Mouse (Mus musculus) erythroid progenitor cell, adult 5-6 weeks (primary cell): ENCODE data around the gene Cisd3. TPM values are rescaled to one million over a fixed set of nuclear protein-coding genes. Genes with fewer than 3 reads are reported as not detected.
"Not testable (repeated sequence)": the region's sequence is repeated elsewhere in the genome, so short reads cannot be mapped to it uniquely, and the experiment has no call there.

Experiments used
- ATAC-seq: replicated peaks from 2 replicates; pipeline ENCODE4 v1.8.0; 2016; ENCODE audit warnings: moderate number of reproducible peaks, mild to moderate bottlenecking, moderate TSS enrichment, inconsistent platforms; ENCODE audit not compliant: poor library complexity, low FRiP score, severe bottlenecking
- total RNA-seq, 2 experiments: library from RNA; stranded (forward) in 1 of 2; stranded (reverse) in 1 of 2; fragments of 150-400 nt in 1 of 2; fragments of 186-747, 209-891 nt in 1 of 2; gene quantifications; 2 replicates each; pipeline versions ENCODE4 v1.2.3 to v1.2.4; 2015 to 2017; ENCODE audit warnings: low replicate concordance in 2 of 2

Gene Cisd3
- total RNA-seq, 2 experiments from 2014 or later, result 6.3 TPM; not detected in 1

DNA sequence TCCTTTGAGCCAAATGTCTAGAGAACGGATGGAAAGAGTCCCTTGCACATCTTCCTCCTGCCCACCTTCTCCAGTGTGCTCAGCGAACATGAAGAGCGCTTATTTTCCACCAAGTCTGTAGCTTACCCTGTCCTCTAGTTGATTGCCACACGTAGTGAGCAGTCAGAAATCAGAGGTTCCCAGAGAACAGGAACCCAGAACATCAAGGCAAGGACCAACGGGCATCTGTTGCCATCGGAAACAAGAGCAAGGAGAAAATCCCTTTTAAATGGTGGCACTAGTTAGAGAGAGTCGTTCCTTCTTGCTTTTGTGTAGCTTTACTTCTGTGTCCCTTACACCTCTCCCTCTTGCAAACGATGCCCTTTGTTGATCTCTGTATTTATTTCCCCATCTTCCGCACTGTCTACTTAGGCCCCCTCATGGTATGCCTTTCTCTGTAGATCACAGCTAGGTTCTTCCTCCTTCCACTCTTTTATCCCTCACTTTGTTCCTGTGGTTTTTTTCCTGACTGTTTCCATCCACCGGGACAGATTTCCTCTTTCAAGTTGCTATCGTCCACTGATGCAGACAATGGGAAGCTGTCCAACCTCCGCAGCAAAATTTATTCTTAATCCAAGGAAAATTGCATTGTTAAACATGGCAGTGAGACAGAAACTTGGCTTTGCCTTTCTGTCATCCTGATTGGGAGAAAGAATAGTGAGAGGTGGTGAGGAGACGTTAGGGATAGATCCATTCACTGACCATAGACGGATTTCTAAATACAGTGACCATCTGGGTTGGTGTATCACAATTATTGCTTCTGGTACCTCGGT, 16.2 kb downstream of the Cisd3 start:
- ATAC-seq, result no peak

GRCm38 (mm10) chr11:97702393-97702745, 16.7 kb downstream of the Cisd3 start:
- ATAC-seq, result 0 out of 2 replicates have a peak, but pooled peaks have one; percentile 16

DNA sequence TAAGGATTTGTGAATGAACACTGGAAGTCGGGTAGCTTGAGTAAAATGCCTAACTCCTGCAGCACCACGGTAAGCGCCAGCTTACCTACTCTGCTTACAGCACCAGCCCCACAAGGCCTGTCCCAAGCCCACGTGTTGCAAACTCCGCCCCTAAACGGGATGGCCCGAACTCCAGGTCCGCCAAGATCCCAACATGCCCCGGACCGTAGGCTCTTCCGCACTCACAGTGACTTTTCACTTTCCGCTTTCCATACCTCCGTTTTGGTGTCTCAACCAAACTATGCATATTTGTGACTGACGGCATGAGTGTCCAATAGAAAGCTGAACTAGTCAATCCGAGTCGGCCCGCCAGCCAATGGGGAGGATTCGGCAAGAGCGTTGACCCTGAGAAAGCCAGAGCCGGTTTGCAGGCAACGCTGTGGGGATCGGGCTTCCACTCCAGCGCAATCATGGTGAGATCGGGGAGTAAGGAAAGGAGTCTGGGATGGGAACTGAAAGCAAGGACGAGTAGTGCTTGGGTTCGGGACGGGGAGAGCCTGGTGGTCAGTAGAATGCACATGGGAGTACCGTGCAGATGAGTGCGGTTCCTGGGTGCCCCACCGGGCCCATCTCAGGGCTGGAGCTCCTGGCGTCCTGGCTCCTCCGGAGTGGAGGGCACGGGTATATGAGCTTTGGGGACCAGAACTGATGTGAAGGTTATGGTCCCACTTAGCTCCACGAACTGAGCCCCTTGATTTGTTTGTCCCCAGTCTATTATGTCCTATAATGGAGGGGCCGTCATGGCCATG, 17.6 kb downstream of the Cisd3 start, which contains the start of gene Psmb3:
Psmb3 (plus strand) TSS at position 361 of the 788 bp plus-strand sequence.
- ATAC-seq, result peak; percentile 92

DNA sequence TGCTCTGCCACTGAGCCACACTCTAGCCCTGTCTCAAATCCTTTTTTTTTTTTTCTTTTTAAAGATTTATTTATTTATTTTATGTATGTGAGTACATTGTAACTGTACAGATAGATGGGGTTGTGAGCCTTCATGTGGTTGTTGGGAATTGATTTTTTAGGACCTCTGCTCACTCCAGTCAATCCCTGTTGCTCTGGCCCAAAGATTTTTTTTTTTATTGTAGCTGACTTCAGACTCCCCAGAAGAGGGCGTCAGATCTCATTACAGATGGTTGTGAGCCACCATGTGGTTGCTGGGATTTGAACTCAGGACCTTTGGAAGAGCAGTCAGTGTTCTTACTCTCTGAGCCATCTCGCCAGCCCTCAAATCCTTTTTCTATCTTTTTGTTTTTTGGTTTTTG, 24.4 kb downstream of the Cisd3 start:
- ATAC-seq, result not testable (repeated sequence)

DNA sequence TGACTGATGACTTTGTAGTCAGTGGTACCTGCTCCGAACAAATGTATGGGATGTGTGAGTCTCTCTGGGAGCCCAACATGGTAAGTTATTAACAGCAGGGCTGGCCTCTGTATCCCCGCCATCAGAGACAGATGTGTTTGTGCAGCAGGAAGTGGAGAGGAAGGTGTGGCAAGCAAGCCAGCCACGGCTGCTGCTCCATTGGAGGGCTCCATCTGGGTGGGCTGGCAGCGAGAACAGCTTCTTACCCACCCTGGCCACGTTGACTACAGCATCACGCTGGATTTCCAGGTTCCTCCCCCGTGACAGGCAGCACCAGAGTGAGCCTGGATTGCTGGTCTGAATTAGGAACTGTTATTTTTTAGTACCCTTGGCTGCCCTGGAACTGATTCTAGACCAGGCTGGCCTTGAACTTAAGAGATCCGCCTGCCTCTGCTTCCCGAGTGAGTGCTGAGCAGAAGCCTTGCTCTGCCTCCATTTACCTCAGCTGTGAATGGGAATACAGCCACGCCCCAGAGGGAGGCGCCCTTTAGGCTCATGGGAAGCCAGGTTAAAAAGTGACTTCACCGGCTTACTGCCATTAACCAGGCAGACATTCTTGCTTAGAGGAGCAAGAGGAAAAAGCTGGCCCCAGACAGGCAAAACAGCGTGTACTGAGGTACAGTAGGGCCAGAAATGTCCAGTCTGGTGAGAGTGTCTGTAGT, 25.7 kb downstream of the Cisd3 start:
- no peak for ATAC-seq

DNA sequence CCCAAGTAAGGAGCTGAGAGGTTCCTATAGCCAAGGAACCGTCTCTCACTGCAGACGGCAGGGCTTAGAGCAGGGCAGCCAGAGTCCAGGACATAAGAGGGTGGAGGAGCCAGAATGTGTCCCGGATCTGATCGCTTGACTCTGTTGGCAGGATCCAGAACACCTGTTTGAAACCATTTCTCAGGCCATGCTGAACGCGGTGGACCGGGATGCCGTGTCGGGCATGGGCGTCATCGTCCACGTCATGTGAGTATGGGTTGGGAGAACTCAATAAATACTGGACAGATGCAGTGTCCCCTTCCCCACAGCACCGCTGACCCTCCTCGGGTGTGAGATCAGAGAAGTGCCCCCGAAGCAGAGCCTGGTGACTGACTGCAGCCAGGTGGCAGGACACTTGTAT, 26.7 kb downstream of the Cisd3 start:
- ATAC-seq, result no peak

- ATAC-seq, result no peak
Observed at GRCm38 (mm10) chr11:97713896-97714295, 28.3 kb downstream of the Cisd3 start.

- no peak for ATAC-seq
Observed at GRCm38 (mm10) chr11:97714356-97714755, 28.7 kb downstream of the Cisd3 start.

GRCm38 (mm10) chr11:97714784-97715760, 29.4 kb downstream of the Cisd3 start:
- ATAC-seq, result no peak

DNA sequence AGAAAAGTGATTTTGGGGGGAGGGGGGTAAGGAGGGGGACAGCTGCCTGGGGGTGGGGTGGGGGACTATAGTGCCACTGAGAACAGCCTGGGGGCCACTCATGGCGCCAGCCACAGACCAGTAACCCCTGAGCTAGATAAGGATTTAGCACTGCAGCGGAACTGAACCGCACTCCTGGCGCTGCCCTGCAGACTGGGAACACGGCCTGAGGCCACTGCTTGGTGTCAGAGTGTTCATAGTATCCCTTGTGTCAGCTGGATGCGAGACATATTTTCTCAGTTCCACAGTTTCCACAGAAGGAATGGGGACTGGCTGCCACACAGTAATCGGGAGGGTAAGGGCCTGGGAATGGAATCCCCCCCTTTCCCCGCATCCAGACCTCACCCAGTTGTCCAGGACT, 30.4 kb downstream of the Cisd3 start:
- ATAC-seq, result no peak

GRCm38 (mm10) chr11:97717369-97718280, 32.0 kb downstream of the Cisd3 start:
- ATAC-seq, result no peak

DNA sequence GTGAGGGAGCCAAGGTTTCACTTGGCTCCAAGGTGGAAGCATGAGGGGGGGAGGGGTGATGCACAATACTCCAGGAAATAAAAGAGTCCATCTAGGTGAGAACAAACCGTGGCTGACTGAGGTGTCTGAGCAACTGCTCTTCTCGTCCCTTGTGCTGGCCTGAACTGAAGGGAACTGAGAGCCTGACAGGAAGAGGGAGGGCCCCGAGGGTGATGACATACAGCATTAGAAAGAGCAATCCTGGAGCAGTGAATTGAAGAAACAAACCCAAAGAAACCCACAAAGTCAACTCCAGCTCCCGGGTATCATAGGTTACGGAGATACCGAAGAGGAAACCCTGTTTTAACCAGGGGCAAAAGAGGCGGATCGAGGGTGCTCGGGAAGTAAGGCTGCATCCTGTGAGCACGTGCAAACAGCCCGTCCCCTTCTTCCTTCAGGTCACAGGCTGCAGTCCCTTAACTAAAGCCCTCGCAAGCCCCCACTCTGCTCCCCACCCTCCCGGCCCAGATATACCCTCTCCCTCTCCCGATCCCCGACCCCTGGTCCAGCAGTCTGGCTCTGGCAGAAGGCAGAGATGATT, 32.7 kb downstream of the Cisd3 start:
- no peak for ATAC-seq

GRCm38 (mm10) chr11:97719041-97719440, 33.4 kb downstream of the Cisd3 start:
- no peak for ATAC-seq

DNA sequence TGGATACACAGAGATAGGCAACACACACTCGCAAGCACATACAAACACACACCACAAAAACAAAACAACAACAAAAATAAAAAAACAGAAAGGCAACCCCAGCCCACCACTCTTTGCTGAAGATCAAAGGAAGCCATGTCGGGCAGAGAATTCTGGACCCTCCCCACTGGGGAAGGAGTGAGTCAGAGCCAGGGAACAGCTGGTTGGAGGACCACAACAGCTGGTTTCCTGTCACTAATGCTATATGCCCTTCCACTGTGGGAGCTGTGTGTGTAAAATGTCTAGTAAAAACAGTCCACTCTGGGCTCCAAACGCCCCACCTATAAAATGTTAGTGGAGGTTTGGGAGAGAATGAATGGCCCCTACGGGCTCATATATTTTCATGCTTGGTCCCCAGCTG, 35.7 kb downstream of the Cisd3 start:
- ATAC-seq, result no peak

DNA sequence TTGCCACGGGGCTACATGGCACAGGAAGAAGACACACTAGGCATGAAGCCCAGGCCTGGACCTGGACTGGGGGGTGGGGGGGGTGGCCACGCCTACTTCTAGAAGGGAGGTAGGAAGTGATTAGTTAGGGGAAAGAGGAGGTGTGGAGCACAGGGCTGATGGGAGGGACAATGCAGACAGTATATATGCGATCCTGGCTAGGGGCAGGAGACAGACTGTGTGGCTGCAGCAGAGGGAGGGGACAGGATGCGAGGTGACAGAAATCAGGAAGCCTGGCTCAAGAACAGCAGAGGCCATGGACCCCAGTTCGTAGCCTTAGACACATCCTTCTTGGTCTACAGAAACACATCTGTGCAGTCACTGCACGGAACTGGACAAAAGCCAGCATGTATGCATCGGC, 38.1 kb downstream of the Cisd3 start:
- no peak for ATAC-seq

DNA sequence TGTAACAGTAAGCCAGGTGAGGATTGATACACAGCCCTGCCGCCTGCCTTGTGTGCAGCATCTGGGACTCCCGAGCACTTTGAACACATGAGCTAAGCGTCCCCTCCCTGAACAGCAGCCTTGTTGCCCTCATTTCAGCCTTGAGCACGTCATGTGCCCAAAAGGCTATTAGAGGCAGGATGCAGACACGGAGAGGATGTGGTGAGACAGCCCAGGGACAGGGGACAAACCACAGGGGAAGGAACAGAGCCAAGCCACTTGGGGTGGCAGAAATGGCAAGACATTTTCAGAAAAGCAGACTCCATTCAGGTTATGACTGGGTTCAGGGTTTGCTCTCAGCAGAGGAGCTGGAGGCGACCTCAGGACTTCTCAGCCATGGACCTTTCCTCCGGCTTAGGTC, 42.7 kb downstream of the Cisd3 start:
- no peak for ATAC-seq

DNA sequence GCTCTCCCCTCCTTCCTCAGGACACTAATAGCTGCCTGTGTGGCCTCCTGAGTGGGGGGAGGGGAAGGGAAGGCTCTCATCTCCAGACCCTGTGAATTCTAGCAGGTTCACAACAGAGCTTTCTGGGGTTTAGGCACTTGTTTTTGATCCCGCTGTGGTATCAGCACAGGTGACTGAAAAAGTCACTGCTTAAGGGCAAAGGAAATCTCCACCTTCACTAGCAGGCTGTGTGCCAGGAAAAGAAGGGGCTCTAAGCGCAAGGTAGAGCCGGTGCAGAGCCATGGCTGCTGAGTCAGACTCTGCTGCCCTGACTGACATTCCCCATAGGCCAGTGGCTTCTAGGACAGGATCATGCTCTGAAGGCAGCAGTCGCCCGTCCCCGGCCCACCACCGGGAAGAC, 43.1 kb downstream of the Cisd3 start:
- ATAC-seq, result no peak

- ATAC-seq, result no peak
Observed at GRCm38 (mm10) chr11:97733689-97734088, 48.1 kb downstream of the Cisd3 start.
